Mouse (Mus musculus): Measurements from ENCODE around the gene Cacna1a. TPM values are rescaled to one million over a fixed set of nuclear protein-coding genes. Genes with fewer than 3 reads are reported as not detected.

Gene Cacna1a
- polyA plus RNA-seq, 1 experiment from 2014 or later, result 29.8 TPM

- Histone ChIP-seq H3K4me2 (ENCODE audit: low read depth, low read length) (peak overlapping the region; percentile 53), H3K27ac (ENCODE audit: low read depth, low read length) (no peak overlapping the region; the same call in 1 of the 2 replicates), H3K27me3 (ENCODE audit: control insufficient read depth, insufficient read depth, low read length) (no peaks in the 10 kb centered on the region), H3K4me3 (ENCODE audit: low read depth, low read length) (peak overlapping the region; percentile 39), H3K36me3 (ENCODE audit: control insufficient read depth, insufficient read depth, low read length) (no peaks in the 10 kb centered on the region), H3K9ac (replicated peaks; ENCODE audit: low read depth, low read length) (peak overlapping the region; percentile 16; the same call in 1 of the 2 replicates), H3K9me3 (ENCODE audit: control insufficient read depth, low read length) (no peaks in the 10 kb centered on the region), H3K4me1 (ENCODE audit: control insufficient read depth, insufficient read depth, low read length) (peaks cover 7% of the 10 kb centered on the region; the same call in 1 of the 2 replicates)
- WGBS, result 36% methylated on average over 9 of the region's 9 CpGs
- no peak for ATAC-seq (ENCODE audit: low read depth)
These were observed 251.9 kb downstream of the Cacna1a start for GRCm38 (mm10) chr8:84640010-84640588.

- Histone ChIP-seq H3K36me3 (ENCODE audit: control insufficient read depth, insufficient read depth, low read length) (no peaks in the 10 kb centered on the region), H3K4me3 (ENCODE audit: low read depth, low read length) (no peak overlapping the region), H3K4me1 (ENCODE audit: control insufficient read depth, insufficient read depth, low read length) (peaks cover under 1% of the 10 kb centered on the region; the same call in 1 of the 2 replicates), H3K27me3 (ENCODE audit: control insufficient read depth, insufficient read depth, low read length) (no peaks in the 10 kb centered on the region), H3K4me2 (ENCODE audit: low read depth, low read length) (no peak overlapping the region), H3K9me3 (ENCODE audit: control insufficient read depth, low read length) (no peaks in the 10 kb centered on the region), H3K27ac (ENCODE audit: low read depth, low read length) (no peak overlapping the region), H3K9ac (replicated peaks; ENCODE audit: low read depth, low read length) (no peak overlapping the region)
- WGBS, result 71% methylated on average over 7 of the region's 7 CpGs
- no peak for ATAC-seq (ENCODE audit: low read depth)
These were observed 252.5 kb downstream of the Cacna1a start for GRCm38 (mm10) chr8:84640617-84641294.

GRCm38 (mm10) chr8:84641578-84642361 is 253.5 kb downstream of the Cacna1a start:
- no peaks in the 10 kb centered on the region for H3K27me3 ChIP-seq (ENCODE audit: control insufficient read depth, insufficient read depth, low read length)
- WGBS, result 89% methylated on average over 1 of the region's 1 CpGs
- H3K9ac ChIP-seq (replicated peaks; ENCODE audit: low read depth, low read length), result no peak overlapping the region
- no peak overlapping the region for H3K4me2 ChIP-seq (ENCODE audit: low read depth, low read length)
- no peaks in the 10 kb centered on the region for H3K36me3 ChIP-seq (ENCODE audit: control insufficient read depth, insufficient read depth, low read length)
- H3K9me3 ChIP-seq (ENCODE audit: control insufficient read depth, low read length), result no peaks in the 10 kb centered on the region
- no peak overlapping the region for H3K27ac ChIP-seq (ENCODE audit: low read depth, low read length)
- H3K4me3 ChIP-seq (ENCODE audit: low read depth, low read length), result no peak overlapping the region
- no peaks in the 10 kb centered on the region for H3K4me1 ChIP-seq (ENCODE audit: control insufficient read depth, insufficient read depth, low read length)
- no peak for ATAC-seq (ENCODE audit: low read depth)

- no peaks in the 10 kb centered on the region for H3K4me1 ChIP-seq (ENCODE audit: control insufficient read depth, insufficient read depth, low read length)
- WGBS, result 79% methylated on average over 5 of the region's 5 CpGs
- ATAC-seq (ENCODE audit: low read depth), result no peak
- H3K27ac ChIP-seq (ENCODE audit: low read depth, low read length), result no peak overlapping the region
- H3K9me3 ChIP-seq (ENCODE audit: control insufficient read depth, low read length), result no peaks in the 10 kb centered on the region
- no peaks in the 10 kb centered on the region for H3K27me3 ChIP-seq (ENCODE audit: control insufficient read depth, insufficient read depth, low read length)
- no peaks in the 10 kb centered on the region for H3K36me3 ChIP-seq (ENCODE audit: control insufficient read depth, insufficient read depth, low read length)
- H3K9ac ChIP-seq (replicated peaks; ENCODE audit: low read depth, low read length), result no peak overlapping the region
- H3K4me3 ChIP-seq (ENCODE audit: low read depth, low read length), result no peak overlapping the region
- H3K4me2 ChIP-seq (ENCODE audit: low read depth, low read length), result no peak overlapping the region
These were observed 254.8 kb downstream of the Cacna1a start for GRCm38 (mm10) chr8:84643019-84643418.

GRCm38 (mm10) chr8:84646800-84647199 is 258.6 kb downstream of the Cacna1a start:
- 57% methylated on average over 6 of the region's 6 CpGs for WGBS
- Histone ChIP-seq H3K27me3 (ENCODE audit: control insufficient read depth, insufficient read depth, low read length) (no peaks in the 10 kb centered on the region), H3K4me2 (ENCODE audit: low read depth, low read length) (peak overlapping the region; percentile 27), H3K9me3 (ENCODE audit: control insufficient read depth, low read length) (no peaks in the 10 kb centered on the region), H3K36me3 (ENCODE audit: control insufficient read depth, insufficient read depth, low read length) (no peaks in the 10 kb centered on the region), H3K4me1 (ENCODE audit: control insufficient read depth, insufficient read depth, low read length) (no peaks in the 10 kb centered on the region), H3K27ac (ENCODE audit: low read depth, low read length) (no peak overlapping the region), H3K9ac (replicated peaks; ENCODE audit: low read depth, low read length) (no peak overlapping the region), H3K4me3 (ENCODE audit: low read depth, low read length) (no peak overlapping the region)
- ATAC-seq (ENCODE audit: low read depth), result no peak

- Histone ChIP-seq H3K4me1 (ENCODE audit: control insufficient read depth, insufficient read depth, low read length) (no peaks in the 10 kb centered on the region), H3K4me2 (ENCODE audit: low read depth, low read length) (peak overlapping the region; percentile 27), H3K36me3 (ENCODE audit: control insufficient read depth, insufficient read depth, low read length) (no peaks in the 10 kb centered on the region), H3K9me3 (ENCODE audit: control insufficient read depth, low read length) (no peaks in the 10 kb centered on the region), H3K27me3 (ENCODE audit: control insufficient read depth, insufficient read depth, low read length) (no peaks in the 10 kb centered on the region), H3K9ac (replicated peaks; ENCODE audit: low read depth, low read length) (no peak overlapping the region), H3K27ac (ENCODE audit: low read depth, low read length) (no peak overlapping the region), H3K4me3 (ENCODE audit: low read depth, low read length) (peak overlapping the region; percentile 15)
- 2% methylated on average over 14 of the region's 14 CpGs for WGBS
- peak; percentile 69; the same call in 1 of the 2 replicates for ATAC-seq (ENCODE audit: low read depth)
These were observed 259.2 kb downstream of the Cacna1a start for GRCm38 (mm10) chr8:84647461-84647901.

GRCm38 (mm10) chr8:84650213-84650612 is 262.0 kb downstream of the Cacna1a start:
- no peak overlapping the region for H3K27ac ChIP-seq (ENCODE audit: low read depth, low read length)
- no peak overlapping the region for H3K4me3 ChIP-seq (ENCODE audit: low read depth, low read length)
- no peaks in the 10 kb centered on the region for H3K9me3 ChIP-seq (ENCODE audit: control insufficient read depth, low read length)
- H3K36me3 ChIP-seq (ENCODE audit: control insufficient read depth, insufficient read depth, low read length), result no peaks in the 10 kb centered on the region
- no peak for ATAC-seq (ENCODE audit: low read depth)
- H3K27me3 ChIP-seq (ENCODE audit: control insufficient read depth, insufficient read depth, low read length), result no peaks in the 10 kb centered on the region
- H3K4me2 ChIP-seq (ENCODE audit: low read depth, low read length), result no peak overlapping the region
- 23% methylated on average over 3 of the region's 3 CpGs for WGBS
- H3K9ac ChIP-seq (replicated peaks; ENCODE audit: low read depth, low read length), result no peak overlapping the region
- no peaks in the 10 kb centered on the region for H3K4me1 ChIP-seq (ENCODE audit: control insufficient read depth, insufficient read depth, low read length)

GRCm38 (mm10) chr8:84653092-84653631 is 264.9 kb downstream of the Cacna1a start:
- WGBS, result 31% methylated on average over 9 of the region's 9 CpGs
- H3K9me3 ChIP-seq (ENCODE audit: control insufficient read depth, low read length), result no peaks in the 10 kb centered on the region
- ATAC-seq (ENCODE audit: low read depth), result no peak

More at GRCm38 (mm10) chr8:84653092-84653631, 264.9 kb downstream of the Cacna1a start:
- Histone ChIP-seq H3K27me3 (ENCODE audit: control insufficient read depth, insufficient read depth, low read length) (no peaks in the 10 kb centered on the region), H3K9ac (replicated peaks; ENCODE audit: low read depth, low read length) (no peak overlapping the region), H3K36me3 (ENCODE audit: control insufficient read depth, insufficient read depth, low read length) (no peaks in the 10 kb centered on the region), H3K27ac (ENCODE audit: low read depth, low read length) (no peak overlapping the region), H3K4me2 (ENCODE audit: low read depth, low read length) (no peak overlapping the region), H3K4me1 (ENCODE audit: control insufficient read depth, insufficient read depth, low read length) (peaks cover 10% of the 10 kb centered on the region; the same call in 1 of the 2 replicates), H3K4me3 (ENCODE audit: low read depth, low read length) (no peak overlapping the region)

All from neural tube, embryonic 14.5 days (tissue).